Mouse (Mus musculus): Measurements from ENCODE around the gene Cetn2.

GRCm38 (mm10) chrX:72902530-72902929 is 15.7 kb downstream of the Cetn2 start:
- TF ChIP-seq POLR2A (IDR thresholded peaks at IDR 0.05; ENCODE audit: low read depth, low read length) (no peak), CTCF (conservative IDR thresholded peaks at IDR 0.05; ENCODE audit: insufficient read depth, insufficient read length, low read depth, low read length) (no peak)
